15 mouse cellular contexts compared by ENCODE assay signal in genomic region chr10:40915240-40915639, GRCm38 (mm10). TPM values are rescaled to one million over a fixed set of nuclear protein-coding genes. Genes with fewer than 3 reads are reported as not detected.
"Had no signal": no experiment of that assay in that cellular context is flagged by ENCODE, and none has a peak within 500 bp of the region (broad histone marks: within the 10 kb centered on the region; RNA-seq: fewer than 3 reads in every experiment).

No protein-coding gene starts in this region.

- ATAC-seq: liver, postnatal 0 days; midbrain, embryonic 16.5 days had no signal

- DNase-seq: kidney, postnatal 14 days; liver; liver, embryonic 13.5 days; liver, postnatal 0 days; lung, postnatal 14 days; right cerebral cortex, postnatal 14 days; thymus, postnatal 36 days had no signal

- H3K9ac ChIP-seq: kidney, embryonic 15.5 days; limb, embryonic 12.5 days; liver, embryonic 13.5 days; liver, postnatal 0 days; lung, embryonic 15.5 days; stomach, embryonic 15.5 days had no signal

- H3K27me3 ChIP-seq: kidney, embryonic 15.5 days; limb, embryonic 12.5 days; liver, embryonic 13.5 days; lung, embryonic 15.5 days; megakaryocyte, embryonic 14.5 days; stomach, embryonic 15.5 days had no signal

- H3K27ac ChIP-seq: kidney, embryonic 15.5 days; limb, embryonic 12.5 days; liver, embryonic 13.5 days; lung, embryonic 15.5 days; macrophage; stomach, embryonic 15.5 days had no signal

- H3K9me3 ChIP-seq: kidney, embryonic 15.5 days; limb, embryonic 12.5 days; liver, embryonic 13.5 days; lung, embryonic 15.5 days; stomach, embryonic 15.5 days had no signal

- H3K4me2 ChIP-seq: kidney, embryonic 15.5 days; limb, embryonic 12.5 days; liver, embryonic 13.5 days; lung, embryonic 15.5 days; midbrain, embryonic 11.5 days; stomach, embryonic 15.5 days had no signal

- H3K4me1 ChIP-seq: kidney, embryonic 15.5 days; limb, embryonic 12.5 days; liver, embryonic 13.5 days; lung, embryonic 15.5 days had no signal

- H3K4me3 ChIP-seq: kidney, embryonic 15.5 days; limb, embryonic 12.5 days; liver, embryonic 13.5 days; lung, embryonic 15.5 days; megakaryocyte, embryonic 14.5 days; stomach, embryonic 15.5 days had no signal

- H3K36me3 ChIP-seq: kidney, embryonic 15.5 days; liver, embryonic 13.5 days; lung, embryonic 15.5 days; stomach, embryonic 15.5 days had no signal

RNA-seq across cellular contexts. Expression of gene Wasf1, which starts 32.0 kb away (rescaled TPM):
- polyA plus RNA-seq: macrophage had no signal
